Mouse (Mus musculus) spleen, adult 2 months (tissue): ENCODE measurements at regions not wholly inside any gene's neighbourhood (a gene's known extent, or its start where the extent isn't known, plus 50 kb on each side); places are given as distances from the start of the nearest gene placed in this dataset.

Experiments
- CTCF ChIP-seq: fragments of 200-500 bp; IDR thresholded peaks from 2 replicates; pipeline ENCODE4 v1.5.1; 2011; ENCODE audit warnings: mild to moderate bottlenecking, inconsistent platforms; ENCODE audit not compliant: insufficient read depth, insufficient read length, insufficient replicate concordance; ENCODE audit errors: extremely low read depth
- POLR2A ChIP-seq: fragments of 200-500 bp; IDR thresholded peaks from 2 replicates; pipeline ENCODE4 v1.6.1; 2011; ENCODE audit warnings: low read depth, low read length, inconsistent platforms

- TF ChIP-seq CTCF (no peak), POLR2A (no peak)
These were observed 156.2 kb upstream of the Kcnab2 start for GRCm38 (mm10) chr4:152633896-152634295.
